Mouse (Mus musculus): Measurements from ENCODE around the gene Ncoa7. TPM values are rescaled to one million over a fixed set of nuclear protein-coding genes. Genes with fewer than 3 reads are reported as not detected.
"Not testable (repeated sequence)": the region's sequence is repeated elsewhere in the genome, so short reads cannot be mapped to it uniquely, and the experiment has no call there.

Ncoa7 gene
- polyA plus RNA-seq, 1 experiment = 17.2 TPM

DNA sequence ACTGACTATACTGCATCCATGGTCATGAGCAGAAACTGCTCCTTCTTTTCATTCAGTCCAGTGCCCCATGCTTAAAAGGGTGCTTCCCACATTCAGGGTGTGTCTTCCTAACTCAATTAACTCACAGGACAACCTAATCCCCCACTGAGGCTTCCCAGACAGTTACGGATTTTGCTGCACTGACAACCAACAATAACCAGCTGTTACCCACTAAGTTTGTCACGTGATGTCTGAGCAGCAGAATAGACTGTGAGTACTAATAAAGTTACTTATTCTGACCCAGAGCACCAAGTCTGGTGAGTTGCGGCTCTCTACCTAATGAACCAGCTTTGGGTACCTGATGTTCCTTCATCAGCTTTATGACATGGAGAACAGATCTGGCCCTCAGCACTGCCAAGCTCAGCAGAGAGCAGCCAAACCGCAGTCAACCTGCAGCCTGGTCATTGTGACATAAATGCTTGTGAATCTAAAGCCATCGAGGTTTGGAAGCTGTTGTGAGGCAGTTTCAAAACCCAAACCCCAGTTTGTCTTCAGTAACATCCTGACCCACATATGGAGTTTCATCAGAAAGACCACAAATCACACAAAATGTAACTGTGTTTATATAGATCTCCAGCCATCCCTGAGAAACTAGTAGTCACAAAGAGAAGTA is 16.9 kb downstream of the Ncoa7 start:
- DNase-seq (ENCODE audit: low read depth) = no peak
- TF ChIP-seq CTCF (IDR thresholded peaks at IDR 0.05; ENCODE audit: borderline replicate concordance, extremely low read depth, insufficient read depth, insufficient read length) (no peak), POLR2A (IDR thresholded peaks at IDR 0.05; ENCODE audit: borderline replicate concordance, extremely low read depth, insufficient read depth, insufficient read length, poor library complexity, severe bottlenecking) (no peak)

- DNase-seq (ENCODE audit: low read depth) = not testable (repeated sequence)
These were observed 22.2 kb downstream of the Ncoa7 start for GRCm38 (mm10) chr10:30780921-30781320.

DNA sequence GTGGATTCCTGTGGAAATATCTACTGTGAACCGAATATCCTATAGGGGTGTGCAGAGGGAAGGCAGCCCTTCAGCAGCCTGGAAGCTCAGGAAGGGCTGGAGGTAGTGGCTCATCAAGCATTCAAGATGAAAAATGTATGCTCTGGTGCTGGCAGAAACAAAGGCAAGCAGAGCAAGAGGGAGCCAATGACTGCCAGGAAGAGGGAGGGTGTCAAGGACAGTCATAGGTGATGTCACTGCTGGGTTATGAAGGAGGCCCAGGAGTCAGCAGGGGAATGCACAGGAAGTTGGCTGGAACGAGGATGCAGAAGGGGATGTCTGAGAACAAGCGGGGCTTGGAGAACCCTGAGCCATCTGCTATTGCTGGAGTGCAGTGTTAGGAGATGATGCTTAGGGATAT is 24.9 kb downstream of the Ncoa7 start:
- TF ChIP-seq POLR2A (IDR thresholded peaks at IDR 0.05; ENCODE audit: borderline replicate concordance, extremely low read depth, insufficient read depth, insufficient read length, poor library complexity, severe bottlenecking) (no peak), CTCF (IDR thresholded peaks at IDR 0.05; ENCODE audit: borderline replicate concordance, extremely low read depth, insufficient read depth, insufficient read length) (no peak)
- no peak for DNase-seq (ENCODE audit: low read depth)

DNA sequence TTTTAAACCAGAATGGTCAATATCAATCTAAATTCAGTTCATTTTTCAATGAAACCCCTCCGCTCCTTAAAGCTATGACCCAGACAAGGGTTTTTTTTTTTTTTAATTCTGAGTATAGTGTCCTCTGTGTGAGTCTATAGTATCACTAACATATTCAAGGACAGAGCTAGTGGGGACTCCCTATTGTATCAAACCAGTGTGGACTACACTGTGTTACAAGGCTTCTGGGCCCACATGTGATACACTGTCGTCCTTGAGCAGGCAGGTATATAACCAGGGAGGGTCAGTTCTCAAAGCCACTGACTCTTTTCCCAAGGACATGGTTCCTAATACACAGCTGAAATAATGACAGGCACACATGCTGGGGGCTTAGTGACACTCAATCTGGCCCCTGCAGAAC is 27.1 kb downstream of the Ncoa7 start:
- TF ChIP-seq POLR2A (IDR thresholded peaks at IDR 0.05; ENCODE audit: borderline replicate concordance, extremely low read depth, insufficient read depth, insufficient read length, poor library complexity, severe bottlenecking) (no peak), CTCF (IDR thresholded peaks at IDR 0.05; ENCODE audit: borderline replicate concordance, extremely low read depth, insufficient read depth, insufficient read length) (no peak)
- no peak for DNase-seq (ENCODE audit: low read depth)

GRCm38 (mm10) chr10:30775568-30775967 is 27.6 kb downstream of the Ncoa7 start:
- no peak for TF ChIP-seq POLR2A (IDR thresholded peaks at IDR 0.05; ENCODE audit: borderline replicate concordance, extremely low read depth, insufficient read depth, insufficient read length, poor library complexity, severe bottlenecking)
- no peak for TF ChIP-seq CTCF (IDR thresholded peaks at IDR 0.05; ENCODE audit: borderline replicate concordance, extremely low read depth, insufficient read depth, insufficient read length)
- peak; percentile 75 for DNase-seq (ENCODE audit: low read depth)

DNA sequence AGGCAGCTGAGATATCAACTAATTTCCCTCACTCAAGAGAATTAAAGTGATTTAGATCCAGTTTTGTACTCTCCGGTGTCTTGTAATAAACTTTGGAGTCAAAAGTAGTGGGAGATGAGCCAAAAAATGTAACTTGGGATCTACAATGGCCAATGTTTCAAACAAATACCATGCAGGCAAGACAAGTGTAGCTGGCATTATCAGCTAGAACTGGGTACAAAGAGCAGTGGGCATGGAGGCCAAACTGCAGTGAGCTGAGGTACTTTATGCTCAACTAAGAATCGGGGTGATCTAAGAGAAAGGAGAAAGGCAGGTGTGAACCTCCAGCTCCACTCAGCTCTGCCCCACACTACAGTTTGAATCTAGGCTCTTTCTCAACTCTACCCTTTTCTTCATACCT is 28.7 kb downstream of the Ncoa7 start:
- TF ChIP-seq CTCF (IDR thresholded peaks at IDR 0.05; ENCODE audit: borderline replicate concordance, extremely low read depth, insufficient read depth, insufficient read length) (no peak), POLR2A (IDR thresholded peaks at IDR 0.05; ENCODE audit: borderline replicate concordance, extremely low read depth, insufficient read depth, insufficient read length, poor library complexity, severe bottlenecking) (no peak)
- DNase-seq (ENCODE audit: low read depth) = no peak

- DNase-seq (ENCODE audit: low read depth) = no peak
- no peak for TF ChIP-seq CTCF (IDR thresholded peaks at IDR 0.05; ENCODE audit: borderline replicate concordance, extremely low read depth, insufficient read depth, insufficient read length)
- TF ChIP-seq POLR2A (IDR thresholded peaks at IDR 0.05; ENCODE audit: borderline replicate concordance, extremely low read depth, insufficient read depth, insufficient read length, poor library complexity, severe bottlenecking) = no peak
These were observed 29.9 kb downstream of the Ncoa7 start for GRCm38 (mm10) chr10:30773181-30773580.

GRCm38 (mm10) chr10:30771417-30772158 is 31.5 kb downstream of the Ncoa7 start:
- no peak for DNase-seq (ENCODE audit: low read depth)
- TF ChIP-seq CTCF (IDR thresholded peaks at IDR 0.05; ENCODE audit: borderline replicate concordance, extremely low read depth, insufficient read depth, insufficient read length) (no peak), POLR2A (IDR thresholded peaks at IDR 0.05; ENCODE audit: borderline replicate concordance, extremely low read depth, insufficient read depth, insufficient read length, poor library complexity, severe bottlenecking) (no peak)

DNA sequence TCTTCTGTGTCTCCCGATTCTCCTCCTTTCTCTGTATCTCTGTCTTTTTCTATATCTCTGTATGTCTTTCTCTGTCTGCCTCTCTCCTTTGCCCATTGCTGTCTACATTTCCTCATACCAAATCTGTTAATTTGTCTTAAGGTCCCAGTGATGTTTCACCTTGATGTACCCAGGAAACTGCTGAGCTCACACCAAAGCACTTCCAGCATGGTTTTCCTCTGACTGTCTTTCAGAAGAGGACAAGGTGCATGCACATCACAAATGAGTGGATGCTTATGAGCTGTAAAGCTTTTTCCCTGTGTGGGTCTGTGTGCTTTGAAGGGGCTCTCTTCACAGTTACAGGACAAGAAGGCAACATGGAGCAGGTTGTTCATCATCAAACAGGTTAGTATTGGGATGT is 34.3 kb downstream of the Ncoa7 start:
- no peak for DNase-seq (ENCODE audit: low read depth)
- TF ChIP-seq CTCF (IDR thresholded peaks at IDR 0.05; ENCODE audit: borderline replicate concordance, extremely low read depth, insufficient read depth, insufficient read length) (no peak), POLR2A (IDR thresholded peaks at IDR 0.05; ENCODE audit: borderline replicate concordance, extremely low read depth, insufficient read depth, insufficient read length, poor library complexity, severe bottlenecking) (no peak)

DNA sequence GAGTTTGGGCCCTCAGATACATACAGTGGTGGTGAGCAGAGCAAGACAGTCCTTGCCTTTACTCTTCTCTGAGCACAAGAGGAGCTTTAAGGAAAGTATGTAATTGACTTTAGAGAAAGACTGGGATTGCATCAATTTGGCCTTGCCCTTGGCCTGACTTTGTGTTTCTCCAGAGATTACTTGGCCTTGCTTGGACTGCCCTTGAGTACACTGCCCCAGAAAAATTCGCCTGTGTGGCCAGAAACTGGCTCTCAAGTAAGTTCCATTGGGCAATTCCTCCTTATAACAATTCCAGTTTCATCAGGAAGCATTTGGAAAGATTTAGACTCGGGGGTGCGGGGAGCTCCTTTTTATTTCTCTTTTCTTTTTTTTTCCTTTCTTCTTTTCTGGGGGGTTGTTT is 34.9 kb downstream of the Ncoa7 start:
- no peak for DNase-seq (ENCODE audit: low read depth)
- no peak for TF ChIP-seq CTCF (IDR thresholded peaks at IDR 0.05; ENCODE audit: borderline replicate concordance, extremely low read depth, insufficient read depth, insufficient read length)
- no peak for TF ChIP-seq POLR2A (IDR thresholded peaks at IDR 0.05; ENCODE audit: borderline replicate concordance, extremely low read depth, insufficient read depth, insufficient read length, poor library complexity, severe bottlenecking)

GRCm38 (mm10) chr10:30763179-30763770 is 39.9 kb downstream of the Ncoa7 start:
- no peak for TF ChIP-seq POLR2A (IDR thresholded peaks at IDR 0.05; ENCODE audit: borderline replicate concordance, extremely low read depth, insufficient read depth, insufficient read length, poor library complexity, severe bottlenecking)
- no peak for TF ChIP-seq CTCF (IDR thresholded peaks at IDR 0.05; ENCODE audit: borderline replicate concordance, extremely low read depth, insufficient read depth, insufficient read length)
- no peak for DNase-seq (ENCODE audit: low read depth)

All from brain, embryonic 14.5 days (tissue).